Mouse (Mus musculus) thymus, adult 18-20 months (tissue): ENCODE measurements at regions not wholly inside any gene's neighbourhood (a gene's known extent, or its start where the extent isn't known, plus 50 kb on each side); places are given as distances from the start of the nearest gene placed in this dataset.

Experiments used
- DNase-seq, 2 experiments: peaks; one replicate each; pipeline ENCODE4 v3.0.0; 2022; ENCODE audit warnings: mixed read lengths in 2 of 2

DNA sequence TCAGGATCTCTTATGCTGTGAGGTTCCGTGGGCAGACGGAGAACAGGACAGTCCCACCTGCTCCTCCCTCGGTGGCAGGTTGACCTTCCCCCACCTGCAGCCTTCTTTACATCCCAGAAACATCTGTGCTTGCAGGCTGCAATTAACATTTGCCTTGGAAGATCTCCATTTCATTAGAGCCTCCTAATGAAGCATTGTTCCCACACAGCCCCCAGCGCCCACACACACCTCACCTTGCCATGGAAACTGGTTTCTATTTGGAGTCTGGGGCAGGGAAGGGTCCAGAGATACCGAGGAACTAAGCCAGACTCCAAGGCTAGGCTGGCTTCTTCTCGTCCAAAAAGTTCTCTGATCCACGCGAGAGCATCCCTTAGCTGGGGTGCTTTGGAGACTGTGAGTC, 56.6 kb upstream of the Rpl38 start:
- no peak for DNase-seq

DNA sequence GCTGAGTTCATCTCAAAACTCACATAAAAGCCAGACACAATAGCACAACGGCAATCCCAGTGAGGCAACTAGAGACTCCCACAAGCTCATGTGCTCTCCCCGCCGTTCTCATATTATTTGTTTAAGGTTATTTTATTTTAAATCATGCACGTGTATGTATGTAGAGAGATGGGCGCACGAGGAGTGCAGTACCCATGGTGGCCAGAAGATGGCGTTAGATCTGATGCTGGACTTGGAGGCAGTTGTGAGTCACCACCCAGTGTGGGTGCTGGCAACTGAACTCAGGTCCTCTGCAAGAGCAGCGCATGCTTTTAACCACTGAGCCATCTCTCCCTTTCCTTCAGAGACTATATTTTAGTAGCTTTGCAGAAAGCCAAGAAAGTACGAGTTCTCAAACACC, 60.3 kb upstream of the Rpl38 start:
- DNase-seq = no peak

DNA sequence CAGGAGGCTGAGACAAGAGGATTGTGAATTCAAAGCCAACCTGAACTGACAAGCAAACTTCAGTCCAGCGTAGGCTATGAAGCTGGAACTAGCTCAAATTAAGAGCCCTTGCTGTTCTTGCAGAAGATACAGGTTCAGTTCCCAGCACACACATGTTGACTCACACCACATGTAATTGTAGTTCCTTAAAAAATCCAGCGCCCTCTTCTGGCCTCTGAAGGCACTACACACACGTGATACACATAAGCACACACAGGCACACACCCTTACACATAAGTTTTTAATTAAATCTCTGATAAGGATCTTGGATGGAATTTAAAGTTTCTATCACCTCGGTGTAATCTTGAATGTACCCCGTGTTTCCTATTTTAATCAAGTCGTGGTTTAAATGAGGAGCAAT, 65.2 kb upstream of the Rpl38 start:
- DNase-seq = no peak

DNA sequence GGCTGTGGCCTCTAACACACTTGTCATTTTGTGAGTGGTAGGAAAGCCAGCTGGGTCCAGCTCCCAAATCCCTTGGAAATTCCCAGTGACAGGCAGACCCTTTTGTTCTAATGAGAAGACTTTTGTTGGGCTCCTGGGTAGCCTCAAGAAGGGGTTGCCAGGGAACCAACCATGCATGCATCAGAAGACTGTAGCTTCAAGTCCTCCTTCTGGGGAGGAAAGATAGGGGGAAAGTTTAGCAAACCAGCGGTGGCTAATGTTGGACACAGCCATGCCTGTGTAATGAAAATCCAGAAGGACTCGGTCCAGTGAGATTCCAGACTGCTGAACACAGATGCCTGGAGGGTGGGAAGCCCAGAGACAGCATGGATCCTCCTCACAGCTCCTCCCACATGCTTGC, 71.1 kb upstream of the Rpl38 start:
- no peak for DNase-seq

DNA sequence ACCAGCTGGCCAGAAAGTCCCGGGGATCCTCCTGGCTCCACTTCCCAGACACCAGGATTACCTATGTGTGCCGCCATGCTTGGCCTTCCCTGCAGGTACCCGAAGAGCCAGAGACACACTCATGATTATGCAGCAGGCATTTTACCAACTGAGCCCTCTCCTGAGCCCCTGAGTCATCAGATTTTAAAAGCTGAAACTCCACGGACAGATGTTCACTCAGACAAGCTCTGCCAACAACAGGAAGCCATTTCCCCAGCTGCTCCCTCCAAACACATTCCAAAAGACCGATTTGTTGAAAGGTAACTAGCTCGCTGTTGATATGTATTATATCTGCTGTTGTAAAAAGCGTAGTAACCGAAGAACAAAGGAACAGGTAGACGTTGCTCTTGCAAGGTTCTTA, 75.4 kb upstream of the Rpl38 start:
- no peak for DNase-seq

DNA sequence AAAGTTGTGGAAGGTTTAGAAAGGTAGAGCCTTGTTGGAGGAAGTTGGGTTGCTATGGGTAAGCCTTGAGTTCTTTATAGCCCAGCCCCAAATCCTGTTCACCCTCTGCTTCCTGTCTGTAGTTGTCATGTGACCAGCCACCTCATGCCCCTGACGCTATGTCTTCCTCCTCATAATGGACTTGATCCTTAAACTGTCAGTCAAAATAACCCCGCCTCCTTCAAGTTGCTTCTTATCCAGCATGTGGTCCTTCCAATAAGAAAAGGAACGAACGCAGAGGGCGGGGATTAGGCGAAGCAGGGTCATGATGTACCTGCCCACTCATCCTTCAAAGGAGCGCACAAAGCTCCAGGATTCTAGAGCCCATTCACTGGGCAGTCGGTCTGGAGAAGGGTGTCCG, 79.8 kb upstream of the Rpl38 start:
- DNase-seq = no peak

DNA sequence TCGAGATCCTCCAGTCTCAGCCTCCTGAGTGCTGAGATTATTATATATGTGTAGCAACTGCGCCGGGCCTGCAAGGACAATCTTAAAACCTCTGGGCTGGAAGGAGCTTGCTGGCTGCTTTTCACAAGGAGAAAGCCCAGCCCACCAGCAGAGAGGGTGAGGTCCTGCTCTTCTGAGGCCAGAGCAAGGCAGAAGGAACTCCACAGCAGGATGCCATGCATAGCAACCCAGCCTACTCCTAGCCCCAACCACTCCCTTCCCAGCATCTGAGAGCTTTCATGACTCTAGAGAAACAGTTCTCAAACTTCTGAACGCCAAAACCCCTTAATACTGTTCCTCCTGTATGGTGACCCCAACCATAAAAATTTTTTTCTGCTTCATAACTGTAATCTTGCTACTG, 80.3 kb upstream of the Rpl38 start:
- DNase-seq = no peak

DNA sequence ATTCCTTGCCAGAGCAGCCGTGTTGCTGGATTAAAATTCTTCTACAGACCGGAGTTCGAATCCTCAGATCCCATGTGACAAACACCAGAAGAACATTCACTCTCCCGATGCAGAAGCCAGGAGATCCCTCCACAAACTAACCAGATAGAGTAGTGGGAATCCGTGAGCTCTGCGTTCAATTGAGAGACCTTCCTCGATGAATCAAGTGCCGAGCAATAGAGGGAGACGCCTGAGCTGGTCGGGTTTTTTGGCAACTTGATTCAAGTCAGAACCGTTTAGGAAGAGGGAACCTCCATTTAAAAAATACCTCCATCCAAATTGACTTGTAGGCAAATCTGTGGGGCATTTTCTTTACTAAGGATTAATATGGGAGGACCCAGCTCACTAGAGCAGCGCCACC, 81.9 kb upstream of the Rpl38 start:
- no peak for DNase-seq

DNA sequence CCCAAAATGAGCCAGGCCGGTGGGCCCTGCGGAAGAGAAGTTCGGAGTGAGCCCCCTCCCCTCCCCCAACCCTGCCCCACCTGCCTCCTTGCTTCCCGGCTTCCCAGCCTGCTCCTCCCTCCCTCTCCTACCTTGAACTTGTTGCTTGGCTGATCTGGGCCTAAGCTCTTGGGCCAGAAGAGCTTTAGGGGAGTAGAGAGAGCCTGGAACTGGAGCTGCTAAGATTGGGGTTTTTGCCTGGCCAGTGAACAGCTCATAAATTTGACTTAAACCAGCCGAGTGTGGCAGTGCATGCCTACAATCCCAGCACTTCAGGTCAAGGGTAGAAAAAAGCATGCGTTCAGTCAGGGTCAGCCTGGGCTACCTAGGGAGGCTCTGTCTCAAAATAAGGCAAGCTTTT, 83.5 kb upstream of the Rpl38 start:
- DNase-seq = no peak

DNA sequence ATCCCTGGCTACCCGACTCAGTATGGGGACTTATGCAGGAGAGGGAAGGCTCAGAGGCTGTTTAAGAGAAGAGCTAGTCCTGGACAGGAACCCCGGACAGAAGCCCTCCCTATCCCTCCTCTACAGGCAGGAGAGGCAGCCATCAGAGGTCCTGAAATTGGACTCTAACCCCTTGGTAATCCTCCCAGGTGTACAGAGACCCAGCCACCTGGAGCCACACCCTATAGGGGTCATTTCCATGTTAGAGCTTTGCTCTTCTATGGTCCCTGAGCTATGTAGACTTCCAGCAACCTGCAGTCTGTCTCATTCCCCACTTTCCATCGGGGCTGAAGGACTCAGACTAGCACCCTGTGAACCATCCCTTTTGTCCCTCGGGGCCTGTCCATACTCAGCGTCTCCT, 84.2 kb upstream of the Rpl38 start:
- DNase-seq = no peak

DNA sequence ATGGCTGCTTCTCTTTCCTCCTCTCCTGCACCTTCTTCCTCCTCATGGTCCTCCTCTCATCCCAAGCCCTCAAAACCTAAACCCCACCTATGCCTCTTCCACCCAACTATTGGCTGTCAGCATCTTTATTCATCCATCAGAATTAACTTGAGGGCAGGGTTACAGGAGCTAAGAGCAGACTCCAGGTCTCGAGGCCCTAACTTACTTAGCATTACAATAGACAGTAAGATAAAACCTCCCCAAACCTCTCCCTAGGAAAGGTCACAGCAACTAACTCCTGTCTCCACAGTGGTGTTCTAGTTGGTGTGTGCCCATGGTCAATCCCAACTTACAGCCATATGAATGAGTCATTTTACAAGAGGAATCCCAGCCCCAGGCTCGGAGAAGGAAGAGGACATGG, 88.3 kb upstream of the Rpl38 start:
- DNase-seq = no peak

DNA sequence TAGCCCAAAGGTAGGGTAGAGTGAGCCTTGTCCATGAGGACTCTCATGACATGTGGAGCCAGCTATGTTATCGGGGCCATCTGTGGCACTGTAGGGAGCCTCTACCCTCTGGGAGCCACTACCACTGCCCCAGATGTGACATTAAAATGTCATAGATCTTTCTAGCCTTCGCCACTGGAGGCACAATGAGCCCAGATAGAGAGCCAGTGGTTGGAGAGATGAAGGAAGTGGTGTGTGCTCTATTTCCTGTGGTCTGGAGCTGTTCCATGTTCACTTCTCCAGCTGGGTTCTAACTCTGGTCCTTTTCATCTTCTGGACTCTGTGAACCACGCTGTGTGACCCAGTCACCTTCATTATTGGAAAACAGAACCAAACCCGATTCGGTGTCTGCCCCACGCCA, 89.8 kb upstream of the Rpl38 start:
- DNase-seq = no peak

DNA sequence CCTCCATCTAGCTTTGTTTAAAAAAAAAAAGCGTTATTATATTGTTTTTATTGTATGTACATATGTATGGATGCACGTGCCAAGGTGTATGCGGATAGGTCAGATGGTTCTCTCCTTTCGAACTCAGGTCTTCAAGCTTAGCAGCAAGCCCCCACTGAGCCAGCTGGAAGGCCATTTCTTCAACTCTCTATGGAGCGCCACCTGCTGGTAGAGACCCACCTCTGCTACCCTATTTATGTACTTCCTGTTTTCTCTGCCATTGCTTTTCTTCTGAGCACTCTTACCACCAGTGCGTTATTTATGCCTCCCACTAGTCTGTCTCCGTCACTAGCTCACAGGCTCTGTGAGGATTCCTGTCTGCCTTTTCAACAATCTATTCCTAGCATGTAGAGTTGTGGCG, 91.5 kb upstream of the Rpl38 start:
- no peak for DNase-seq

DNA sequence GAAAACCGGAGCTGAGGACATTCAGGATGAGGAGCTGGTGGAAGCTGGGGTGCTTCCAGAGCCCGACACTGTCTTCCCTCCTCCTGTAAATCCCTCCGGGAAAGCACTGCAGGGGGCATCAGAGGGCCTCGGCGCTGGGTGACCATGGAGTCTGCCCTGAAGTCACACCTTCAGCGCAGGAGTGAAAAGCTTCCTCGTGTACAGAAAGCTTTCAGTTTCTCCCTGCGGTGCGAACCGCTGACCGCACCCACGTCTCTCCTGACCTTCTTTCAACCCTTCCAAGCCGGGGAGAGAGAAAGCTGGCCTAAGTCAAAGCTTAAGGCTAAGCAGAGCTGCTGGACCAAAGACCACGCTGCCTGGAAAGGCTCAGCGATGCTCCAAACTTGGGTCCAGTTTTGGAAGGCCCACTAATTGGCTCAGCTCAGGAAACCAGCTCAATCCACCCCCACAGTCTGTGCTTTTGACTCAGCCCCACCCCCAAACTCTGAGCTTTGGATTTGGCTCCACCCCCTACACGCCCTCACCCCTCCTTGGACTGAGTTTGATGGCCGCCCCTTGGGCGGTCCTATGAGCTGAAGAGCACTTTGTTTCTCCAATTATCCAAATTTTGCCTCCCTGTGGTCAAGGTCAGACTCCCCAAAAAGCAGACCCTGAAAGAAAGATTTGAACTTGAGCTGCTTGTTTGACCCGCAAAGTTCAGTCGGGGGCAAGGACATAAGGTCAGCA, 97.0 kb upstream of the Rpl38 start:
- DNase-seq = no peak

DNA sequence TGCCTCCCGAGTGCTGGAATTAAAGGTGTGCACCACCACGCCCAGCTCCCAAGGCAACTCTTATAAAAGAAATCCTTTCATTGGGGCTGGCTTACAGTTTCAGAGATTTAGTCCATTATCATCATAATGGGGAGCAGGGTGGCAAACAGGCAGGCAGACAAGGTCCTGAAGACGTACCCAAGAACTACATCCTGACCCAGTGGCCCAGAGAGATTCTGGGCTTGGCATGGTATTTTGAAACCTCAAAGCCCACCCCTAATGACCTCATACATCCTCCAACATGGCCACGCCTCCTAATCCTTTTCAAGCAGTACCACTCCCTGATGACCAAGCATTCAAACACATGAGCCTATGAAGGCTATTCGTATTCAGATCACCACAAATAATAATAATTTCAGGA, 98.2 kb upstream of the Rpl38 start:
- no peak for DNase-seq

DNA sequence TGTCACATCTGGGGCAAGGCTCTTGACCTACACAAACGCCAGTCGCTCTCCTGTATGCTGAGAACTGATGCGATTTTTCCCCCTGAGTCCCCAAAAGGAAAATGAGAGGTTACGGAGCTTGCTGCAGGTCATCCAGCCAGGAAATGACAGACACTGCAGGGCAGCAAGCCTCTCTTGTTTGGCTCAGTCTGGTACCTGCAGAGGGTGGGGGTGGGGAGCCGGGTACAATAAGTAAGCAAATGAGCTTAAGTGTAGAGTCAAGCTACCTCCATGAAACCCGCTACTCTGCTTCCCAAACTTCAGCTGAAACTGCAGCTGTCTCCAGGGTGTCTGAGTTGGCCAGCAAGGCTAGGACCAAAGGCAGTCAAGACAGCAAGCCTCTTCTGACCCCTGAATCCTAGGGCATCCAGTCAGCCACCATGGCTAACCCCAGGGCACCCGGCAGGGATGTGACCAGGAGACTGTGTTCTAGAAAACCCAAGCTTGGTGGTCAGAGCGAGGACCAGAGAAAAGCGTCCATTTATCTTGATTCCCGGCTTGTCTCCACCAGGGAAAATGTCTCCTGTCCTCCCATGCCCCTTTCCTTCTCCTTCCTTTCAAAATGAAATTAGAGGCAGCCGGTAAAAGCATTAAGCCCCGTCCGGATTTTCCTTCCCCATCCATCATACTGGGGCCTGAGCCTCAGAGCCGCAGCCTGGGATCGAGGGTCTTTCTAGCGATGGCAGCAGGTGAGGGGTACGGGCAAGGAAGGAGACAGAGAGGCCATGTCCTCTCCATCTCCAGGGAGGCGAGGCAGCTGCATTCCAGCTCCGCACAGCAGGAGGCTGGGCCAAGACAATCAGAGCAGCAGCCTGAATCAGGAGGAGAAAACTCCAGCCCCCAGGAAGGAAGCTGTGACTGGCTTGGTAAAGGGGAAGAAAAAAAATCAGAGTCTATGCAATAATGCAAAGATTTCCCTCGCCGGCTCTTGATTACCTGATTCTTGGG, 100.2 kb upstream of the Rpl38 start:
- DNase-seq = no peak

DNA sequence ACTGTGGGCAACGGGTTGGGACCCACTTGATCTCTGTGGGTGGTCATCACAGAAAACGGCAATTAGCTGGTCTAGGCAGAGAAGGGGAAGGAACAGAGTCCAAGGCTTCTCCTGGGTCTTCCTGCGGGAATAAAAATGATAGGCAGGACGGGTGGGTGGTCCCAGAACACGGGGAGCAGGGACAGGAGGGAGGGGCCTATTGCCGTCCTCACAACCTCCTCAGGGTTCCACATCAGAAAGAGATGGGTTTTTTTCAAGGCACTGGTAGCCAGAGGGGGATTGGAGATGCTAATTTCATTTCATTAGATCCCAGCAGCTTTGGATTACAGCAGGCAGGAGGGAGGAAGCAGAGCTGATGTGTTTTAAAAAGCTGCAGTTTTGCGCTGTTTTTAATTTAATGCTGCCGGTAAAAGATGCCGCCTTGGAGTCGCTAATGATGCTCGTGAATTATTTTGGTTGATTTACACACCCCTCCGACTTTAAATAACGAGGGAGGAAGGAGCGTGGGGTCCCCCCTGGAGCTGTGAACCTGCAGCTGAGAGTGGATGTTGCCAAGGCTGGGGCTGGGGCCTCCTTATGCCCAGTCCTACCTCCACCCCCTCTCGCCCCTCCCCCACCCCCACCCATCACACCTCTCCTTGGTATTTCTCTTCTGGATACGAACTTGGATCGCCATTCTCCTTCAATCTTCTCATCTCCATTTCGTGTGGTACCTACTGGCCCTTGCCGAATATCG, 101.1 kb upstream of the Rpl38 start:
- no peak for DNase-seq

DNA sequence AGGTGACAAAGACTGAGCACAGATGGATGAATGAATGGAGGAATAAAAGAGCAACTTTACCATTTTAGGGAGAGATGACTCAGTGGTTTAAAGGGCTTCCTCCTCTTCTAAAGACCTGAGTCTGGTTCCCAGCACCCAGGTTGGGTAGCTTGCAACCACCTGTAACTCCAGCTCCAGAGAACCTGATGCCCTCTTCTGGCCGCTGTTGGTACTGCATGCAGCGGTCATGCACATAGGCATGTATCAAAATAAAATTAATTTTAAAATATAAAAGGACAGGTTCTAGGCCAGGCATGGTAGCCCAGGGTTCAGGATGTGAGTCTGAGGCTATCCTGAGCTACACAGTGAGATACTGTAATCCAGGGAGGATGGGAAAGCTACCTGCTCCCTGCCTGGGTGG, 103.4 kb upstream of the Rpl38 start:
- no peak for DNase-seq

DNA sequence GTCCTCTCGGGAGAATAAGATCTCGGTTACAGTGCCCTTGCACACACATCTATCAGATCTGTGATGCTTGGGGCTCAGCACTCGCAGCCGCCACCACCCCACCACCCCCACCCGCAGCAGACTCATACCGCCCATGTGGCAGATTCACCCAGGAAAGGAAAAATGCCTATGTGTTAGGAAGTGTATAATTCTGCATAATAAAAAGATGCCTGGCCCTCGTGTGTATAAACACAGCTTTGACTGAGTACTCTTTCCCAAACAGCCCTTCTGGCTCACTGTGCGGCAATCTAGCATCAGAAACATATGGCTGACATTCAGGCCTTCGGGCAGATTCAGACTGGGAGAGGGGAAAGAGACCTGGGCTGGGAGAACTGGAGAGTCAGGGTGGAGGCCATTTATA, 105.2 kb upstream of the Rpl38 start:
- no peak for DNase-seq

DNA sequence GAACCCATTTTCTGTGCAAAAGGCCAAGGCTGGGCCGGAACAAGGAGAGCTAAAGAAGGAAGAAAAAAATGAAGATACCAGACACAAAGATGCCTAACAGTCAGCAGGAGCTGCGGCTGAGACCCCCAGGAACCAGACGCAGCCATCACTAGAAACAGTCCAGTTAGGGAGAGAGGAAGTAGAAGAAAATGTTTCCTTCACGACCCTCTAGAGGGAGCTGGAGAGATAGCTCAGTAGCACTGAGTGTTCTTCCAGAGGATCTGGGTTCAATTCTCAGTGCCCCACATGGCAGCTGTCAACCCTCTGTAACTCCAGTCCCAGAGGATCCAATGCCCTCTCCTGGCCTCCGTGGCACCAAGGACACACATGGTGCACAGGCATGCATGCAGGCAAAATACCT, 113.7 kb upstream of the Rpl38 start:
- DNase-seq = peak in 1 of 2 experiments; percentile 7

DNA sequence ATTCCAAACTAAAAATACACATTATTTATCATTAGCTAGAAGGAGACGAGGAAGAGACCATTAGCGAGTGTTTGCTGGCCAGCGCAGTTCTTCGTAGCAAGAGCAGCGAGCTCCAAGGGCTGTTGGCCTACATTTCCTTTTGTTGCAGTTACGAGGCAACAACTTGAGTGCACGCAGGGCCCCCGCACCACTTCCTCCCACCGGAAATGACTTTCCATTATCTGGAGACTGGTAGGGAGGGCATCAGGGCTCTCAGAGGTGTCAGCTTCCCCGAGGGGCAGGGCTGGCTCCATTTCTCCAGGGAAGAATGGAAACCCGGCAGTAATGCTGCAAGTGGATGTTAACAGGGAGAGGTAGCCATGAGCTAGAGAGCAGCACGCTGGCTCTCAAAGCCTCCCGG, 114.3 kb upstream of the Rpl38 start:
- DNase-seq = peak; percentile 63 to 75

DNA sequence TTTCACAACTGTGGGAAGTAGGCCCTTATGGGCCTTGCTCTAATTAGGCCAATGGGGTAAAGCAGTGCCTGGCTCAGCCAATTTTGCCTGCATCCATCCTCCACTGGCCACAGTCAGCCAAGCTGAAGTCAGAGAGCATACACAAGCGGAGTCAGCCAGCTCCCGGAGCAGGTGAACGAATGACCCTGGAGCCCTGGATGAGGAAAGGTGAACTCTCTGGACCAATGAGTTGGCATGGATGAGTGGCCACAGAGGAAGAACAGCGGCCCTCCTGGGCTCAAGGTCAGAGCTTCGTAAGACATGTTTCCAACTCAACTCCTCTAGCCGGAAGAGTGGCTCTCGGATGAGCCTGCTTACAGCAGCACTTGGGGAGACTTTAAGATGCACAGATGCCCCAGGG, 116.1 kb upstream of the Rpl38 start:
- DNase-seq = no peak

DNA sequence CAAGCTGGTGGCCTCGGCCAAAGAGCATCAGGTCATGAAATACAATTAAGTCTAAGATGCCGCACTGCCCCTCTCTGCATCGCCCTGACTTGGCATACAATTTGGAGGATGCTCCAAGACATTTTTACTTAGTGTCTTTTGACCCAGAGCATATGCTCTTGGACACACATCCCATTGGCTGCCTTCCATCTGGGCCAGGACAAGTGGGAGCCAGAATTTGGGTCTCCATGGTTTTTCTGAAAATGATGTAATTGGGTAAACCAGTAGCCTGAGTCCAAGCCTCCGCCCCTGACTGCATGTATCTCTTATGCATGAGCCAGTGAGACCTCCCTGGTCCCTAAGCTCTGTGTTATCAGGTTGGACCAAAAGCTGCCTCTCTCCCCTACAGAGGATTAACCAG, 117.1 kb upstream of the Rpl38 start:
- no peak for DNase-seq

DNA sequence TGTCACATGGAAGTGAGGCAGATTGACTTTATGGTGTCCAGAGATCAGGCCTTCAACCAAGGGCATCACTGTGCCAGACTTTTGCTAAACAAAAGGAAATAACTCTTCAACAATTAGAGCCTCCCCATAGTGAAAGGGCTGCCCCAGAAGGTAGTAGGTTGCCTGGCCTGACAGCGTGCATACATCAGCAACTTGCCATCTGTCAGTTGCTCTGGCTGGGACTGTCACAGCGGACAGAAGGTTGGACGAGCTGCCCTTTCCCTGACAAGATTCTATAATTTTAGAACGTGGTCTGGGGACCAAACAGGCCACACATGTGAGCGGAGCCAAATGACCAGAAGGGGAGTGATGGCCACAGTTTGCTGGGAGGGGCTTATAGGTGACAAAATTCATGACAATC, 119.7 kb upstream of the Rpl38 start:
- no peak for DNase-seq
